Mouse (Mus musculus): ENCODE measurements around the gene Rnf103. TPM values are rescaled to one million over a fixed set of nuclear protein-coding genes. Genes with fewer than 3 reads are reported as not detected.
"Not testable (repeated sequence)": the region's sequence is repeated elsewhere in the genome, so short reads cannot be mapped to it uniquely, and the experiment has no call there.

The Rnf103 gene
- polyA plus RNA-seq, 1 experiment from 2014 or later, result 10.9 TPM

GRCm38 (mm10) chr6:71476783-71477182, 16.9 kb upstream of the Rnf103 start:
- Histone ChIP-seq H3K27me3 (replicated peaks; ENCODE audit: low read depth, poor library complexity, severe bottlenecking) (no peaks in the 10 kb centered on the region), H3K27ac (replicated peaks) (no peak overlapping the region), H3K4me3 (no peak overlapping the region), H3K9me3 (no peaks in the 10 kb centered on the region), H3K4me1 (no peaks in the 10 kb centered on the region), H3K36me3 (replicated peaks) (no peaks in the 10 kb centered on the region)
- no peak for DNase-seq (ENCODE audit: low spot score)
- WGBS, result 77% methylated on average over 5 of the region's 5 CpGs

GRCm38 (mm10) chr6:71478816-71479568, 14.7 kb upstream of the Rnf103 start:
- H3K27me3 ChIP-seq (replicated peaks; ENCODE audit: low read depth, poor library complexity, severe bottlenecking); H3K4me1 ChIP-seq; H3K36me3 ChIP-seq (replicated peaks); H3K9me3 ChIP-seq; H3K4me3 ChIP-seq; H3K27ac ChIP-seq (replicated peaks); DNase-seq (ENCODE audit: low spot score): not testable (repeated sequence)
- WGBS, result 92% methylated on average over 10 of the region's 10 CpGs

- H3K4me1 ChIP-seq; H3K27ac ChIP-seq (replicated peaks); H3K9me3 ChIP-seq; H3K27me3 ChIP-seq (replicated peaks; ENCODE audit: low read depth, poor library complexity, severe bottlenecking); H3K36me3 ChIP-seq (replicated peaks); DNase-seq (ENCODE audit: low spot score); H3K4me3 ChIP-seq: not testable (repeated sequence)
- 90% methylated on average over 2 of the region's 2 CpGs for WGBS
Observed at GRCm38 (mm10) chr6:71479588-71479987, 14.1 kb upstream of the Rnf103 start.

GRCm38 (mm10) chr6:71480136-71480535, 13.6 kb upstream of the Rnf103 start:
- no peak overlapping the region for H3K27ac ChIP-seq (replicated peaks)
- 0 out of 2 replicates have a peak, but pooled peaks cover under 1% of the 10 kb centered on the region for H3K4me1 ChIP-seq
- no peak for DNase-seq (ENCODE audit: low spot score)
- 88% methylated on average over 1 of the region's 1 CpGs for WGBS
- H3K4me3 ChIP-seq, result no peak overlapping the region
- no peaks in the 10 kb centered on the region for H3K9me3 ChIP-seq
- no peaks in the 10 kb centered on the region for H3K27me3 ChIP-seq (replicated peaks; ENCODE audit: low read depth, poor library complexity, severe bottlenecking)
- no peaks in the 10 kb centered on the region for H3K36me3 ChIP-seq (replicated peaks)

- no peak for DNase-seq (ENCODE audit: low spot score)
- Histone ChIP-seq H3K4me3 (no peak overlapping the region), H3K27ac (replicated peaks) (no peak overlapping the region), H3K27me3 (replicated peaks; ENCODE audit: low read depth, poor library complexity, severe bottlenecking) (no peaks in the 10 kb centered on the region), H3K4me1 (0 out of 2 replicates have a peak, but pooled peaks cover 4% of the 10 kb centered on the region), H3K36me3 (replicated peaks) (no peaks in the 10 kb centered on the region), H3K9me3 (no peaks in the 10 kb centered on the region)
- WGBS, result 47% methylated on average over 7 of the region's 7 CpGs
Observed at GRCm38 (mm10) chr6:71481136-71481535, 12.6 kb upstream of the Rnf103 start.

- no peak overlapping the region for H3K4me3 ChIP-seq
- no peak for DNase-seq (ENCODE audit: low spot score)
- H3K27me3 ChIP-seq (replicated peaks; ENCODE audit: low read depth, poor library complexity, severe bottlenecking), result no peaks in the 10 kb centered on the region
- H3K36me3 ChIP-seq (replicated peaks), result no peaks in the 10 kb centered on the region
- no peaks in the 10 kb centered on the region for H3K9me3 ChIP-seq
- 82% methylated on average over 5 of the region's 5 CpGs for WGBS
- H3K4me1 ChIP-seq, result 0 out of 2 replicates have a peak, but pooled peaks cover 7% of the 10 kb centered on the region
- no peak overlapping the region for H3K27ac ChIP-seq (replicated peaks)
Observed at GRCm38 (mm10) chr6:71485246-71485645, 8.4 kb upstream of the Rnf103 start.

DNA sequence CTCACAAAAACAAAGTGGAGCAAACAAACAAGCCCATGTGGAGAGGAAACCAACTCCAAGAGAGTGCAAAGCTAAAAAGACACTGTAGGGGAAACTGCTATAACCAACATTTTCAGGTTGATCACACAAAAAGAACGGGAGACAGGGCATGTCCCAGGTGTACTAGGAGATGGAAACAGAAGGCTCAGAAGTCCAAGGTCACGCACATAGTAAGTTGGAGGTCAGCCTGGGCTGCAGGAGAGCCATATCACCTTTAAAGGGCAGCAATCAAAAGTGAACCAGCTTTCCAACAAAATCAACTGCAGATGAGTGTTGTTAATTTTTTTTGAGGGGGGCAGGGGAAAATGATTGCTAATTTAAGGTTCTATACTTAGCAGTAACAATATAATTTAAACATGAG, 7.5 kb upstream of the Rnf103 start:
- H3K4me3 ChIP-seq, result no peak overlapping the region
- H3K36me3 ChIP-seq (replicated peaks), result no peaks in the 10 kb centered on the region
- no peak for DNase-seq (ENCODE audit: low spot score)
- 0 out of 2 replicates have a peak, but pooled peaks cover 7% of the 10 kb centered on the region for H3K4me1 ChIP-seq
- no peaks in the 10 kb centered on the region for H3K9me3 ChIP-seq
- 58% methylated on average over 2 of the region's 2 CpGs for WGBS
- H3K27ac ChIP-seq (replicated peaks), result no peak overlapping the region
- no peaks in the 10 kb centered on the region for H3K27me3 ChIP-seq (replicated peaks; ENCODE audit: low read depth, poor library complexity, severe bottlenecking)

- Histone ChIP-seq H3K27ac (replicated peaks) (no peak overlapping the region), H3K36me3 (replicated peaks) (no peaks in the 10 kb centered on the region), H3K4me3 (no peak overlapping the region), H3K9me3 (no peaks in the 10 kb centered on the region), H3K4me1 (0 out of 2 replicates have a peak, but pooled peaks cover 7% of the 10 kb centered on the region), H3K27me3 (replicated peaks; ENCODE audit: low read depth, poor library complexity, severe bottlenecking) (no peaks in the 10 kb centered on the region)
- DNase-seq (ENCODE audit: low spot score), result no peak
- 85% methylated on average over 1 of the region's 1 CpGs for whole genome bisulfite sequencing
Observed at GRCm38 (mm10) chr6:71486867-71487266, 6.8 kb upstream of the Rnf103 start.

DNA sequence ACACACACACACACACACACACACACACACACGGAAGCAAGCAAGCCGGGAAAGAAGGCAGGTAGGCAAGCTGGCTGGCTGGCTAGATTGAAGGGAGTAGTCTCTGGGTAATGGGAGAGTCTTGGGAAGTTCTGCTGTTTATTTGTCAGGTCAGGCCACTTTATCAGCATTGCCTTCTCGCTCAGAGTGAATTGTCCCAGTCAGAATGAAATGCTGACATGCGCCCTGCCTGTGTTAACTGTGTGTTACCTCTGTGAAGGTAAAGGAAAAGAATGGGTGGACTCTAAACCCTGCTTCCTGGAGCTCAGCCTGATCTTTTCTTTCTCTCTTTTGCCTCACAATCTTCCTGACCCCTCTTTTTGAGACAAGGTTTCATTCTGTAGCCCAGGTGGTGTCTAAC, 5.7 kb upstream of the Rnf103 start:
- H3K27ac ChIP-seq (replicated peaks), result no peak overlapping the region
- H3K4me3 ChIP-seq, result no peak overlapping the region
- no peaks in the 10 kb centered on the region for H3K27me3 ChIP-seq (replicated peaks; ENCODE audit: low read depth, poor library complexity, severe bottlenecking)
- WGBS, result 40% methylated on average over 4 of the region's 4 CpGs
- H3K36me3 ChIP-seq (replicated peaks), result no peaks in the 10 kb centered on the region
- no peak for DNase-seq (ENCODE audit: low spot score)
- H3K4me1 ChIP-seq, result peaks cover 17% of the 10 kb centered on the region; the same call in 1 of the 2 replicates
- H3K9me3 ChIP-seq, result no peaks in the 10 kb centered on the region

GRCm38 (mm10) chr6:71492136-71492535, 1.6 kb upstream of the Rnf103 start:
- peaks cover 34% of the 10 kb centered on the region for H3K4me1 ChIP-seq
- H3K27me3 ChIP-seq (replicated peaks; ENCODE audit: low read depth, poor library complexity, severe bottlenecking), result no peaks in the 10 kb centered on the region
- no peak for DNase-seq (ENCODE audit: low spot score)
- peak overlapping the region; percentile 10 for H3K27ac ChIP-seq (replicated peaks)
- H3K4me3 ChIP-seq, result no peak overlapping the region
- H3K36me3 ChIP-seq (replicated peaks), result peaks cover 4% of the 10 kb centered on the region
- 69% methylated on average over 4 of the region's 4 CpGs for WGBS
- H3K9me3 ChIP-seq, result no peaks in the 10 kb centered on the region

DNA sequence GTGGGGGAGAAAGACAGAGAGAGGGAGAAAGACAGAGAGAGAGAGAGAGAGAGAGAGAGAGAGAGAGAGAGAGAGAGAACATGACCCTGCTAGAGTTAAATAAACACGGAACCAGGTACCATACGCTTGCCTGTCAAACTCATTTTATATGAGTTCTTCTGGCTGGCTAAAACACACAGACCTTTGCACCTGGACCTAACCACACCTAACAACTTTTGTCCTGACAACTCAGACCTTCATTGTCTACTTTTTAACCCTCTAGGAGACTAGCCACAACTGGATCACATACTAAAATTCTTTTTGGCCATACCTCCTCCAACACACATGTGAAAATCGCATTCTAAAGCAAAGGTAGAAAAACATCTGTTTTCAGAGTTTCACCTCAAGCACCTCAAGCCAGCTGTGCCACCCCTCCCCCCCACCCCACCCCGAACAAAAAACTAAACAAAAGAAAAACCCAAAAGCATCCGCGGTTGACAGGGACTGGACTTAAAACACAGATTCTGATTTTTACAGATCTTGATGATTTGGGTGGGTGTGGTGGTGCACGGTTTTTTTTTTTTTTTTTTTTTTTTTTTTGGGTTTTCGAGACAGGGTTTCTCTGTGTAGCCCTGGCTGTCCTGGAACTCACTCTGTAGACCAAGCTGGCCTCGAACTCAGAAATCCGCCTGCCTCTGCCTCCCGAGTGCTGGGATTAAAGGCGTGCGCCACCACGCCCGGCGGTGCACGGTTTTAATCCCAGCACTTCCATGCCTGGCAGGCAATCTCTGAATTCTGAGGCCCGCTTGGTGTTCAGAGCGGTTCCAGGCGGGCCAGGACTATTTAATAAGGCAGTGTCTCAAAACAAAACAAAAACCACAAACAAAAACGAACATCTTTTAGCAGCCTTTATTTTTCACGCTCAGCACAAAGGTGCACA, 679 bp upstream of the Rnf103 start:
- 25% methylated on average over 21 of the region's 22 CpGs for WGBS
- H3K36me3 ChIP-seq (replicated peaks), result peaks cover 12% of the 10 kb centered on the region
- H3K4me3 ChIP-seq, result peak overlapping the region; percentile 95
- DNase-seq (ENCODE audit: low spot score), result peak; percentile 21
- H3K9me3 ChIP-seq, result no peaks in the 10 kb centered on the region
- H3K27ac ChIP-seq (replicated peaks), result peak overlapping the region; percentile 99
- peaks cover 34% of the 10 kb centered on the region for H3K4me1 ChIP-seq
- no peaks in the 10 kb centered on the region for H3K27me3 ChIP-seq (replicated peaks; ENCODE audit: low read depth, poor library complexity, severe bottlenecking)

DNA sequence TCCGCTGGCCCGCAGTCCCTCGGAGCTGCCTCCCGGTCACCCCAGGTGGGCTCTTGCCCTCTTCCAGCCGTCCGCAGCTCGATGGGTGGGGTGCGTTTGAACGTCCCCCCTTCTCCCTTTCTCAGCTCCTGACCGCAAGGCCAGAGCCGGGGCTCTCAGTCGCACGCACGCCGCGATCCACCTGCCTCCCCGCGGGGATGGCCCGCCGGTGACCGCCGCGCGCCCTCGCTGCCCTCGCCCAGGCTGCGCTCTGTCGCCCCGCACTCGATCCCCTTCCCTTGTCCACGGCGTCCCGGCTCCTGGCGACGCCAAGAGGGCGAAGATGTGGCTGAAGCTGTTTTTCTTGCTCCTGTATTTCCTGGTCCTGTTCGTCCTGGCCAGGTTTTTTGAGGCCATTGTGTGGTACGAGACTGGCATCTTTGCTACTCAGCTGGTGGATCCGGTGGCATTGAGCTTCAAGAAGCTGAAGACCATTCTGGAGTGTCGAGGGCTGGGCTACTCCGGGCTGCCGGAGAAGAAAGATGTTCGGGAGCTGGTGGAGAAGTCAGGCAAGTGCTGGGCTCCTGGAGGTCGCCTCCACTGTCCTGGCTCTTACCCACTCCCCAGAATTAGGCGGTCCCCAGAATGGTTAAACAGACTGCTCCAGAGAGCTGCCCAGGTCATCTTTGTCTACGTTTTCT, 787 bp downstream of the Rnf103 start:
- DNase-seq (ENCODE audit: low spot score), result peak; percentile 75
- no peaks in the 10 kb centered on the region for H3K27me3 ChIP-seq (replicated peaks; ENCODE audit: low read depth, poor library complexity, severe bottlenecking)
- under 1% methylated on average over 46 of the region's 46 CpGs for WGBS
- peak overlapping the region; percentile 99 for H3K27ac ChIP-seq (replicated peaks)
- peaks cover 22% of the 10 kb centered on the region for H3K36me3 ChIP-seq (replicated peaks)
- H3K9me3 ChIP-seq, result no peaks in the 10 kb centered on the region
- peak overlapping the region; percentile 95 for H3K4me3 ChIP-seq
- peaks cover 30% of the 10 kb centered on the region for H3K4me1 ChIP-seq

Data from embryonic facial prominence, embryonic 10.5 days (tissue).